Mouse (Mus musculus): ENCODE results near the gene Ptov1. TPM values are rescaled to one million over a fixed set of nuclear protein-coding genes. Genes with fewer than 3 reads are reported as not detected.

The Ptov1 gene
- polyA plus RNA-seq, 1 experiment from 2014 or later: 112 TPM

GRCm38 (mm10) chr7:44891611-44892010 is 22.0 kb upstream of the Ptov1 start:
- ATAC-seq: peak; percentile 34

DNA sequence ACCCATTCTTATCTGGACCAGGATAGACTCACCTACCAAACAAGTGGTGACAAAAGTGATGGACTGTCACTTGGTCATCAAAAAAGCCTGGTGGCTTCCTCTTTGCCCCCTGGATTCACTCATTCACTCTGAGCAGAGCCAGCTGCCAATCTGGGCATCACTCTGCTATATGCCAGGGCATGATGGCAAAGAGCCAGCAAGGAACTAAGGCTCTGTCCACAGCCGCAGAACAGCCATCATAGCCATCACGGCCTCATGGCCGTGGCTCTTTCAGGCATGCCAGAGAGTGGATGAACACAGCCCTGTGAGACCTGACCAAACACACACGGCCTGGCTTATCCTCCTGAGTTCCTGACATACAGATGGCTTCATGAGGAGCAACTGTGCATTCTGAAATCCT is 21.1 kb upstream of the Ptov1 start:
- peaks cover 6% of the 10 kb centered on the region; the same call in 1 of the 2 replicates for H3K4me1 ChIP-seq (replicated peaks; ENCODE audit: control insufficient read depth, insufficient read depth, low read length)
- H3K4me2 ChIP-seq (replicated peaks; ENCODE audit: low read depth): peak overlapping the region; percentile 86
- 73% methylated on average over 4 of the region's 4 CpGs for WGBS
- no peak overlapping the region; the same call in 1 of the 2 replicates for H3K27ac ChIP-seq (ENCODE audit: low read depth, low read length)
- no peaks in the 10 kb centered on the region for H3K9me3 ChIP-seq (ENCODE audit: control insufficient read depth)
- peaks cover 11% of the 10 kb centered on the region for H3K36me3 ChIP-seq (ENCODE audit: control insufficient read depth, insufficient read depth)
- no peak for TF ChIP-seq CTCF (IDR thresholded peaks at IDR 0.05; ENCODE audit: low read depth)
- H3K9ac ChIP-seq (ENCODE audit: low read depth, low read length): no peak overlapping the region
- ATAC-seq: no peak
- H3K4me3 ChIP-seq (ENCODE audit: low read depth, low read length): no peak overlapping the region
- H3K27me3 ChIP-seq (replicated peaks; ENCODE audit: control insufficient read depth, insufficient read depth, low read length): no peaks in the 10 kb centered on the region

More at GRCm38 (mm10) chr7:44891611-44892010, 22.0 kb upstream of the Ptov1 start:
- peak overlapping the region; percentile 86 for H3K4me3 ChIP-seq (ENCODE audit: low read depth, low read length)
- H3K9me3 ChIP-seq (ENCODE audit: control insufficient read depth): no peaks in the 10 kb centered on the region
- peak overlapping the region; percentile 86 for H3K4me2 ChIP-seq (replicated peaks; ENCODE audit: low read depth)
- peaks cover 3% of the 10 kb centered on the region; the same call in 1 of the 2 replicates for H3K36me3 ChIP-seq (ENCODE audit: control insufficient read depth, insufficient read depth)
- TF ChIP-seq CTCF (IDR thresholded peaks at IDR 0.05; ENCODE audit: low read depth): no peak
- H3K4me1 ChIP-seq (replicated peaks; ENCODE audit: control insufficient read depth, insufficient read depth, low read length): peaks cover 6% of the 10 kb centered on the region; the same call in 1 of the 2 replicates
- H3K9ac ChIP-seq (ENCODE audit: low read depth, low read length): peak overlapping the region; percentile 85
- H3K27ac ChIP-seq (ENCODE audit: low read depth, low read length): peak overlapping the region; percentile 91; the same call in 1 of the 2 replicates
- 16% methylated on average over 6 of the region's 6 CpGs for WGBS
- H3K27me3 ChIP-seq (replicated peaks; ENCODE audit: control insufficient read depth, insufficient read depth, low read length): no peaks in the 10 kb centered on the region

GRCm38 (mm10) chr7:44890180-44890579 is 20.6 kb upstream of the Ptov1 start:
- WGBS: 63% methylated on average over 6 of the region's 7 CpGs
- peaks cover 6% of the 10 kb centered on the region; the same call in 1 of the 2 replicates for H3K4me1 ChIP-seq (replicated peaks; ENCODE audit: control insufficient read depth, insufficient read depth, low read length)
- no peak overlapping the region for H3K4me3 ChIP-seq (ENCODE audit: low read depth, low read length)
- no peaks in the 10 kb centered on the region for H3K9me3 ChIP-seq (ENCODE audit: control insufficient read depth)
- H3K27me3 ChIP-seq (replicated peaks; ENCODE audit: control insufficient read depth, insufficient read depth, low read length): no peaks in the 10 kb centered on the region
- H3K9ac ChIP-seq (ENCODE audit: low read depth, low read length): no peak overlapping the region
- peak overlapping the region; percentile 25; the same call in 1 of the 2 replicates for H3K4me2 ChIP-seq (replicated peaks; ENCODE audit: low read depth)
- peak; percentile 25 for ATAC-seq
- TF ChIP-seq CTCF (IDR thresholded peaks at IDR 0.05; ENCODE audit: low read depth): no peak
- no peak overlapping the region for H3K27ac ChIP-seq (ENCODE audit: low read depth, low read length)
- peaks cover 16% of the 10 kb centered on the region for H3K36me3 ChIP-seq (ENCODE audit: control insufficient read depth, insufficient read depth)

- Histone ChIP-seq H3K9ac (ENCODE audit: low read depth, low read length) (no peak overlapping the region), H3K9me3 (ENCODE audit: control insufficient read depth) (no peaks in the 10 kb centered on the region), H3K36me3 (ENCODE audit: control insufficient read depth, insufficient read depth) (peaks cover 31% of the 10 kb centered on the region), H3K27ac (ENCODE audit: low read depth, low read length) (peak overlapping the region; percentile 41), H3K4me2 (replicated peaks; ENCODE audit: low read depth) (no peak overlapping the region), H3K4me1 (replicated peaks; ENCODE audit: control insufficient read depth, insufficient read depth, low read length) (peaks cover 6% of the 10 kb centered on the region; the same call in 1 of the 2 replicates), H3K4me3 (ENCODE audit: low read depth, low read length) (no peak overlapping the region), H3K27me3 (replicated peaks; ENCODE audit: control insufficient read depth, insufficient read depth, low read length) (no peaks in the 10 kb centered on the region)
- TF ChIP-seq CTCF (IDR thresholded peaks at IDR 0.05; ENCODE audit: low read depth): no peak
- 78% methylated on average over 13 of the region's 13 CpGs for WGBS
- no peak for ATAC-seq
Observed at GRCm38 (mm10) chr7:44888256-44889105, 18.9 kb upstream of the Ptov1 start.

DNA sequence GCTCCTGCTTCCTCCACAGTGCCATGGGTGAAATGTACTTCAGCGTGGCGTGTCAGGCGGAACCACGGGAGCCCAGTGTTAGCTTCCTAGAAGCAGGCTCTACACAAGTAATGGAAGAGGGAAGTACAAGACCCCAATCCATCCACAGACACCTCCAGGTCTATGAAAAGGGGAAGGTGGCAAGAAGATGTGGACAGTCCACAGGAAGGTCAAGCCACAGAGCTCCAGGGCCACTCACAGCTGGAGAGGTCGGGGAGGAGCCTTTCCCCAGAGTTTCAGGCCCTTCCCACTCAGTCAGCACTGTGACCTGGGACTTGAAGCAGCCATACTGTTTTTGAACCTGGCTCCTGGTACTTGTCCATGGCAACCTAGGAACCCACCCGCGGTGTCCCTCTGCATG is 17.4 kb upstream of the Ptov1 start:
- Histone ChIP-seq H3K4me1 (replicated peaks; ENCODE audit: control insufficient read depth, insufficient read depth, low read length) (peaks cover 6% of the 10 kb centered on the region; the same call in 1 of the 2 replicates), H3K36me3 (ENCODE audit: control insufficient read depth, insufficient read depth) (peaks cover 45% of the 10 kb centered on the region)
- 88% methylated on average over 7 of the region's 7 CpGs for WGBS

DNA sequence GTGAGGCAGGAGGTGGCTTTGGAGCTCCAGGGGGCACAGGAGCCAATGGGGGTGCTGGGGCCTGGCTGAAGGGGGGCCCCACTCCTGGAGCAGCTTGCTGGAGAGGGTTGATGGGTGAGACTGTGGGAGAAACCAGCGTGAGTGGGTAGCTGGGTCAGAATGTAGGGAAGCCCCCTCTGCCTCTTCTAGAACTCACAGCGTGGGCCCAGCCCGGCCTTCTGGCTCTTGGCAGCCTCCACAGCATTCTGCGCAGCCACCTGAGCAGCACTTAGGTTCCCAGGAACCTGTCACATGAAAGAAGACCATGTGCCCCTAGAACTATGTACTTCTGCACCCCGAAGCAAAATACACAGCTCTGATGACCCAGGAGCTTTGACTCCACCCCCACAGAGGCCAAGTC is 15.0 kb upstream of the Ptov1 start:
- no peaks in the 10 kb centered on the region for H3K9me3 ChIP-seq (ENCODE audit: control insufficient read depth)
- H3K4me3 ChIP-seq (ENCODE audit: low read depth, low read length): no peak overlapping the region
- H3K4me1 ChIP-seq (replicated peaks; ENCODE audit: control insufficient read depth, insufficient read depth, low read length): no peaks in the 10 kb centered on the region
- no peak for ATAC-seq
- TF ChIP-seq CTCF (IDR thresholded peaks at IDR 0.05; ENCODE audit: low read depth): no peak
- H3K27ac ChIP-seq (ENCODE audit: low read depth, low read length): no peak overlapping the region
- WGBS: 92% methylated on average over 5 of the region's 5 CpGs
- H3K36me3 ChIP-seq (ENCODE audit: control insufficient read depth, insufficient read depth): peaks cover 66% of the 10 kb centered on the region
- H3K27me3 ChIP-seq (replicated peaks; ENCODE audit: control insufficient read depth, insufficient read depth, low read length): no peaks in the 10 kb centered on the region
- H3K4me2 ChIP-seq (replicated peaks; ENCODE audit: low read depth): no peak overlapping the region
- H3K9ac ChIP-seq (ENCODE audit: low read depth, low read length): no peak overlapping the region

More for the DNA sequence above, 17.4 kb upstream of the Ptov1 start:
- H3K4me2 ChIP-seq (replicated peaks; ENCODE audit: low read depth): no peak overlapping the region
- no peak for ATAC-seq
- H3K9me3 ChIP-seq (ENCODE audit: control insufficient read depth): no peaks in the 10 kb centered on the region
- no peak overlapping the region for H3K27ac ChIP-seq (ENCODE audit: low read depth, low read length)
- H3K9ac ChIP-seq (ENCODE audit: low read depth, low read length): no peak overlapping the region
- no peak for TF ChIP-seq CTCF (IDR thresholded peaks at IDR 0.05; ENCODE audit: low read depth)
- no peaks in the 10 kb centered on the region for H3K27me3 ChIP-seq (replicated peaks; ENCODE audit: control insufficient read depth, insufficient read depth, low read length)
- H3K4me3 ChIP-seq (ENCODE audit: low read depth, low read length): no peak overlapping the region

All from intestine, postnatal 0 days (tissue).